Mouse (Mus musculus) cerebellum, adult 18-20 months (tissue): ENCODE results near the gene Strbp.
"Not testable (repeated sequence)": the region's sequence is repeated elsewhere in the genome, so short reads cannot be mapped to it uniquely, and the experiment has no call there.

ENCODE experiments used
- DNase-seq, 2 experiments: peaks; one replicate each; pipeline ENCODE4 v3.0.0; 2021

Strbp gene

DNA sequence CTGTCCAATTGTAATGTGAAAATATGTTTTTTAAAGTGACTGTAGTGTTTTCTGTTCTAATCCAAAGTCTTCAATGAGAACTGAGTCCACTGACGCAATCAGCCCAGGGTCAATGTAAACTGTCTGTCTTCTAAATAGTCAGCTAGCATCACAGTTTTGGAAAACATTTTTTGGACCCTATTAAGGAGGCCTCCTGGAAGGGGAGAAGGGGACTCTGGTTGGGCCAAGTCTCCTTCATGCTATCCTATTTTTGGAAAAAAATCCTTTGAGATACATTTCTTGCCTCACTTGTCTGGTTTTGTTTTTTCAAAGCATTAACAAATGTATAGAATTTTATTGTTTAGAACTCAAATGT is 184.4 kb downstream of the Strbp start:
- no peak for DNase-seq

- DNase-seq, result no peak
These were observed 184.9 kb downstream of the Strbp start for GRCm38 (mm10) chr2:37518561-37519285.

DNA sequence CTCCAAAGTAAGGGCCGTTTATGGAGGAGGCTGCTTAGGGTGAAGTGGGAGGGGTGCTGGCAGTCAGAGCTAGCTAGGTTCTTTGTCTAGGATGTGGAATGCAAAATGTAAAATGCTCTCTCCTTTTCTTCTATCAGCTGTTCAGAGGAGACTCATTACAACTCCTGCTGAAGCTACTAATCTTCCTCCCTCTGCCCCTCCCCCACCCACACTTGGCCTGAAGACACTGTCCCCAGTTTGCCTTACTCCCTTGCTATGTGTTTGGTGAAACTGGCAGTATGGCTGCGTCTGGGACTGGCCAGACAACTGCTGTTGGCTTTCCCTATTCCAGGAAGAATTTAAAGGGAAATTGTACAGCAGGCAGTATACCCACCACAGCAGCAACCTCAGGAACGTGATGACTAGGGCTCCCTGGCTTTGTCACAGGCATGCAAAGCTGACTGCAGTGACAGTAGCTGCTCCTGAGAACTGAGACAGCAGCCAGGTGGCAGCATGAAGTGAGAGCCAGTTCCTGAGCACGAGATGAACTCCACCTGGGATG is 186.7 kb downstream of the Strbp start:
- peak; percentile 66 to 80 for DNase-seq

- no peak for DNase-seq
These were observed 187.5 kb downstream of the Strbp start, which contains the start of gene Gpr21 for GRCm38 (mm10) chr2:37516030-37516710. Gpr21 (plus strand) TSS chr2:37516332.

- no peak for DNase-seq
These were observed 192.3 kb downstream of the Strbp start for GRCm38 (mm10) chr2:37511134-37511901.

- not testable (repeated sequence) for DNase-seq
These were observed 197.8 kb downstream of the Strbp start for GRCm38 (mm10) chr2:37505856-37506255.

DNA sequence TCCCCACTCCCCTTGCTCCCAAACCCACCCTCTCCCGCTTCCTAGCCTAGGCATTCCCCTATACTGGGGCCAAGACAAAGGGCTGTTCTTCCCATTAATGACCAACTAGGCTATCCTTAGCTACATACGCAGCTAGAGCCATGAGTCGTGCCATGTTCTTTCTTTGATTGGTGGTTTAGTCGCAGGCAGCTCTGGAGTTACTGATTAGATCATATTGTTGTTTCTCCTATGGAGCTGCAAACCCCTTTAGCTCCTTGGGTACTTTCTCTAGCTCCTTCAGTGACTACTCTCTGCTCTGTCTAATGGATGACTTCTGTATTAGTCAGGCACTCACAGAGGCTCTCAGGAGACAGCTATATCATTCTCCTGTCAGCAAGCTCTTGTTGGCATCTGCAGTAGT is 206.3 kb downstream of the Strbp start:
- no peak for DNase-seq

DNA sequence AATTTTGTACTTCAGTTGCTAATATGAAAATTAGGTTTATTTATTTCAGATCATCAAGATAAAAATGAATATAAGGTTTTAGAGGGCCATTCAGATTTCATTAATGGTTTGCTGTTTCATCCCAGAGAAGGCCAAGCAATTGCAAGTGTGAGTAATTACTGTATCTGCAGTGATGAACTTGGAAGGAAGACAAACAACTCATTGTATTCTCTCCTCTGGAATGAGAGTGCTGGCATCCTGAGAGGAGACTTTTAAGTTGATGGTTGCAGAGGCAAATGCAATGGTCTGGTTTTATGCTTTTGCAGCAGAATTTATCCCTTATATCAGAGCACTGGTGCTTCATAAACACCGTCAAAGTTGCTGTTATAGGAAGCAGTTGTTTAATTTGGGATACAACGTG is 214.7 kb downstream of the Strbp start:
- DNase-seq, result no peak

- DNase-seq, result no peak
These were observed 217.3 kb downstream of the Strbp start for GRCm38 (mm10) chr2:37486408-37486807.

DNA sequence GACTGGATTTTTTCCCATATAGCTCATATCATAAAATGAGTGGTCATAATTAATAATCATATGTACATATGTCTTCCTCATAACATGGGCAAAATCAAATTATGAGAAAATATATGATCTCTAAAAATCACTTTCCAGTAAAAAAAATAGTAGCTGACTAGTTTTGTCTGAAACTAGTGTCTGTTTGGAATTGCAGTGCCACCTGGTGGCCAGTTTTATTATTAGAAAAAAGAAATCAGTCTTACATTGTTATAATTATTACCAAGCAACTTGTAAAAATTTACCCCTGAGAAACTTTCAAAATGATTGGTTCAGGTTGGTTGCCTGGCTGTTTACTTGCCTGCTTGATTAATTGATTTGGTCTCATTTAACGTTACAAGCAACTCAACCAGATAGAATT is 218.3 kb downstream of the Strbp start:
- DNase-seq, result peak; percentile 15 to 43

DNA sequence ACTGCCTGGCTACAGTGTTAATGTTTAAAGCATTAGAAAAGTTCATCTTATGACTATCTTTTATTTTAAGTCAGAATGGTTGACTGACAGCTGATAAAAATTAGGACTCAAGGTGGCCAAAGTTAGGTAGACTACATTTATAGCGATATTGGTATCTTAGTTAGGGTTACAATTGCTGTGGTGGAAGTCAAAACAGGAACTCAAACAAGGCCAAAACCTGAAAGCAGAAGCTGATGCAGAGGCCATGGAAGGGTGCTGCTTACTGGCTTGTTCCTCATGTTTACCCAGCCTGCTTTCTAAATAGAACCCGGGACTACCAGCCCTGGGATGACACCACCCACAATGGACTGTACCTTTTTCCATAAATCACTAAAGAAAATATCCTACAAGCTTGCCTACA is 219.5 kb downstream of the Strbp start:
- no peak for DNase-seq

DNA sequence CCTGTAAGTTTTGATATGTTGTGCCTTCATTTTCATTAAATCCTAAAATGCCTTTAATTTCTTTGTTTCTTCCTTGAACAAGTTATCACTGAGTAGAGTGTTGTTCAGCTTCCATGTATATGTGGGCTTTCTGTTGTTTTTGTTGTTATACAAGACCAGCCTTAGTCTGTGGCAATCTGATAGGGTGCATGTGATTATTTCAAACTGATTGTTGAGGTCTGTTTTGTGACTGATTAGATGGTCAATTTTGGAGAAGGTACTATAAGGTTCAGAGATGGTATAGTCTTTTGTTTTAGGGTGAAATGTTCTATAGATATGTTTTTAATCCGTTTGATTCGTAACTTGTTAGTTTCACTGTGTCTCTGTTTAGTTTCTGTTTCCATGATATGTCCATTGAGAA is 223.6 kb downstream of the Strbp start:
- DNase-seq, result no peak

DNA sequence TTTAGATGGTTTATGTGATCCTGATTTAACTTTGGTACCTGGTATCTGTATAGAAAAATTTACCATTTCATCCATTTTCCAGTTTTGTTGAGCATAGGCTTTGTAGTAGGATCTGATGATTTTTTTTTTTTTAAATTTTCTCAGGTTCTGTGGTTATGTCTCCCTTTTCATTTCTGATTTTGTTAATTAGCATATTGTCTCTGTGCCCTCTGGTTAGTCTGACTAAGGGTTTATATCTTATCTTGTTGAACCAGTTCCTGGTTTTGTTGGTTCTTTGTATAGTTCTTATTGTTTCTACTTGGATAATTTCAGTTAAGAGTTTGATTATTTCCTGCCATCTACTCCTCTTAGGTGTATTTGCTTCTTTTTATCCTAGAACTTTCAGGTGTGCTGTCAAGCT is 224.1 kb downstream of the Strbp start:
- no peak for DNase-seq

DNA sequence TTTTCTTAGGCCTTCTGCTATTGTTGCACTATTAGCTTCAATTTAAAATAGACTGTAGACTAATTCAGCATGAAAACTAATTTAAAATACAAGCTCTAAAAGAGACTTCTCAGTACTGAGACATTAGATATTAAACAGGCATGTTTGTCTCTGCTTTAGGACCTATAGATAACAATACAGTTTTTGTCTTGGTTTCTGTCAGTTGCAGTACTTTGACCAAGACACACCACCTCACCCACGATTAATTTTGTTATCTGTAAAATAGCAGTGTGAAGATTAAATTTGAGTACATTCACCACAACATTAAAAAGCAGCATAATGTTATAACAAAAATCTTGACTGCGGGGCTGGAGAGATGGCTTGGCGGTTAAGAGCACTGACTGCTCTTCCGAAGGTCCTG is 237.4 kb downstream of the Strbp start:
- DNase-seq, result no peak

DNA sequence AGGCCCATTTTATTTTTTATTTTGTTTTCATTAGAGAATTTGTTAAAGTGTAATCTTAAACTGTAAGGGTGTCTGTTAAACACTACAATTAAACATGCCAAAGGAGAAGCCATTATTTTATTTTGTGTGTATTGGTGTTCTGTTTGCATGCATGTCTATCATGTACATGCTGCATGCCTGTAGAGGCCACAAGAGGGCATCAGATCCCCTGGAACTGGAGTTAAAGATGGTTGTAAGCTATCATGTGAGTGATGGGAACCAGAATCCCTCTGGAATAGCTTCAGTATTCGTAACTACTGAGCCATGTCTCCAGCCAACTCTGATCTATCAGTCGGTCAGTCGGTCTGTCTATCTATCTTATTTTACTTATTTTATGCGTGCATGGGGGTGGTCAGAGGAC is 243.0 kb downstream of the Strbp start:
- no peak for DNase-seq

- no peak for DNase-seq
These were observed 251.3 kb downstream of the Strbp start for GRCm38 (mm10) chr2:37452376-37452760.

DNA sequence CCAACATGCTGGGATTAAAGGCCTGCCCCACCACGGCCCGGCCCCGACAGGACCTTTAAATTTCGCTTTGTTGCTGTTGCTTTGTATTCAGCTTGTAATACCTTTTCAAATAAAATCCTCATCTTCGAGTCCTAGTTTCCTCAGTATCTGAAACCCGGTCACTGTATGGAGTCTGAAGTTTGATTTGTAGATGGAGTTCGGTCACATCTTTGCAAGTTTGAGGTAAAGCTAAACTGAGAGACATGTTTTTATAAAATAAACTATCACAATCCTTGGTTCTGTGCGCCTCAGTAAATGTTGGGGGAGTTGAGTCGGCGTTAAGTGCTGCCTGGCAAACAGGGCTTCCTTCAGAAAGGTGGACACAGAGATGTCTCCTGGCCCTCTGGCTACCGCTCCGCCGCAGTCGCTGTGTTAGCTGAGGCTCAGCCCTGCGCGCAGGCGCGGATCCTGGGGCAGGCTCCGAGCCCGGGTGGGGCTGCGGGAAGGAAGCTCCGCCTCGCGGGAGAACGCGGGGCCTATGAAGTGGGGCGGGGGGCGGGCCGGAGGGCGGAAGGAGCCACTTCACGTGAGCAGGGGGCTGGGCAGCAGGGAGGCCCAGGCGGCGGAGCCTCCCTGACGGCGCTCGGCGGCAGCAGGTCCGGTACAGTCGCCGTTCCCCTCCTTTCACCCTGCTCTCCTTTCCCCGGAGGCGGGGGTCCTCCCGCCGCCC is 251.8 kb downstream of the Strbp start:
- DNase-seq, result peak; percentile 95 to 97

- DNase-seq, result peak; percentile 96
These were observed 260.8 kb downstream of the Strbp start, which contains the start of the genes Zbtb26, Zbtb6 and Rabgap1 for GRCm38 (mm10) chr2:37442611-37443591. Zbtb26 (minus strand) TSS chr2:37443135. Zbtb6 (minus strand) TSS chr2:37443171. Rabgap1 (plus strand) TSS chr2:37443279.
